Mouse (Mus musculus) ES-Bruce4 (cell line): ENCODE measurements around the gene Rpl24.

ENCODE experiments used
- CTCF ChIP-seq: IDR thresholded peaks from one replicate; pipeline ENCODE4 v1.8.1; 2011; ENCODE audit warnings: low read depth, low read length
- EP300 ChIP-seq: IDR thresholded peaks from 2 replicates; pipeline ENCODE4 v1.6.1; 2011; ENCODE audit warnings: low read depth, low read length; ENCODE audit not compliant: insufficient read depth
- POLR2A ChIP-seq: IDR thresholded peaks from one replicate; pipeline ENCODE4 v1.8.1; 2011; ENCODE audit warnings: low read length; ENCODE audit not compliant: insufficient read depth

DNA sequence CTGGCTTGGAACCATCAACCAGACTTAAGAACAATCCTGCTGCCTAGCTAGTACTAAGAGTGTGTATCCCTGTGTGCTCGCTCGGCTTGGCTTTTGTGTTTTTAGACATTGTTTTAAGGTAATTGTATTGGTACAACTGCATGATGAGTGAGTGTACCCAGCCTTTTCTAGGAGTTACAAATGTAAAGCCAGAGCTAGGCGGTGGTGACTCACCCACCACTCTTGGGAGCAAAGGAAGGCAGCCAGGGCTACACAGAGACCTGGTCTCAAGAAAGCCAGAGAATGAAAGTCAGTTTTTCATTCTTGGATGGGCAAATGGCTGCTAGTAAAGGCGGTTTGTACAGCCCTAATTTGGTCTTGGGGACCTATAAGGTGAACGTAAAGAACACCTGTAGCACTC is 4.3 kb downstream of the Rpl24 start:
- TF ChIP-seq EP300 (no peak), CTCF (no peak), POLR2A (no peak)
